Mouse (Mus musculus): Measurements from ENCODE around the gene Tfap2e.

The Tfap2e gene

DNA sequence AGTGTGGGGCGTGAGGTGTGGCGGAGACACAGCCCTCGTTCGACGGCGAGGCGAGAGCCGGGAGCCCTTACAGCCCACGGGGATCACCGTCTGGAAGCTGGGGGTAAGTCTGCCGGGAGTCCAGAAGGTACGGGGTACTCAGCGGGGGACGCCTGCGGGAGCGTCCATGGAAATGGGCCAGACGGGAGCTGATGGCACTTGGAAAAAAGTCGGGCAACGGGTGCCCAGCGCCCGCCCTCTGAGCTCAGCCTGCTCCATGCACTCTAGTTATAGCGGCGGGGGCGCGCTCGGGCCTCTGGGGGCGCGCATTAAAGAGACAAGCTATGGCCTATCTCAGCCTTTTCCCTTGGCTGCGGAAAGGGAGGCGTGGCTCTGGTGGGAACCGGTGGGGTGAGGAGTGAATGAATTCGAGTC, at the start of gene Tfap2e:
TSS of gene Tfap2e (minus strand) at position 240 of the 414 bp plus-strand sequence.
- DNase-seq, result peak; percentile 50 to 58

DNA sequence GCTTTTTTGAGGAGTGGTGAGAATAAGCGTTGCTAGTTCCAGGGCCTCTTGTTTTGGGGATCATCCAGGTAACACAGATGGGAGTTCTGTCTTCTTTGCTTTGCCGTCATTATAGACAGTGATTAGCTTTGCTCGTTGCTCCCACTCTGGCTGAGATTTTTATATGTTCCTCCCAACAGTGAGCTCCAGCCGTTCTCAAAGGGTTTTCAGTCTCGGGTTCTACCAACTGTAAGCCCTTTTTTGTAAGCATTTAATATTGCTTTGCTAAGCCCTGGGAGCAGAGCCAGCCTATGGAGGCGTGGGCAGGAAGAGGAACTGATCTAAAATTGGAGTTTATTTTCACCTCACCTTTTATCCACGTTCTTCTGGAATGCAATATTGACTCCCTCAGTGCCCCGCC, 47.0 kb upstream of the Tfap2e start:
- DNase-seq, result no peak

- DNase-seq, result no peak
Measured at GRCm38 (mm10) chr4:126782512-126782911, 46.5 kb upstream of the Tfap2e start.

DNA sequence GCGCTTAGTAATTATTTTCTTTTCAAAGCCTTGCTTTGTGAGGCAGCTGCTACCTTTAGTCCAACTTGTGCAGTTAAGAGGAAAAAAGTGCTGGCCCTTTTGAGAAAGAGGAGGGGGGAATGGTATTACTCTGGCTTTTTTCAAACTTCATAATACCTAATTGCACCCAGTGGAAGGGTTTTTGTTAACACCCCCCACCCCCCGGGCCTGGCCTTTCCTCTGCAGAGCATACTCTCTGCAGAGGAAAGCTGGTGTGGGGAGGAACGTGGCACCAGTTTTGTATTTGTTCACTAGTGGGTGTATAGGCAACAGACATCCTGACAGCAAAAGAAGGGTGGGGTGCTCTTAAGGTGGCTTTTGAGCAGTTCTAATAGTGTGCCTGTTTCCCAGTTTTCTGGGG, 45.8 kb upstream of the Tfap2e start:
- DNase-seq, result no peak

- DNase-seq, result no peak
Measured at GRCm38 (mm10) chr4:126779826-126780775, 44.1 kb upstream of the Tfap2e start.

DNA sequence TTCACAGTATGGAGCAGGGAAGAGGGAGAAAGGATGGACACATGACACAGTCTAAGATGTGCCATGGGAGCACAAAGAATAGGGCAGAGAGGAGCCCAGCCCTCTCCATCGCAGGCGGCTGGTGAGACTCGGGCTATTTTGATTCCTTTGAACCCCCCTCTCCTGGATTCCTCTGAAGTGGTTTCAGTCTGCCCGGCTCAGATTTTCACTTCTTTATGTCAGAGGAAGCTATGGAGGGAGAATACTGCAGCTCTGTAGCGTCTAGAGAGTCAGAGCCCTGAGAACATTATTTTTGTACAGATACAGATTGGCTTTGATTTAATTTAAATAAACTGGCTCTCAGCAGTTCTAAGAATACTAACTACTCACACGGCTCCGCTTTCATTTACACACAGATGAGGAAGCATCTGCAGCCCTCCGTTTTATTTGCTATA, 43.1 kb upstream of the Tfap2e start:
- no peak for DNase-seq

- no peak for DNase-seq
Measured at GRCm38 (mm10) chr4:126775182-126775581, 39.1 kb upstream of the Tfap2e start.

GRCm38 (mm10) chr4:126773871-126774270, 37.8 kb upstream of the Tfap2e start:
- DNase-seq, result no peak

- DNase-seq, result no peak
Measured at GRCm38 (mm10) chr4:126770831-126771230, 34.8 kb upstream of the Tfap2e start.

DNA sequence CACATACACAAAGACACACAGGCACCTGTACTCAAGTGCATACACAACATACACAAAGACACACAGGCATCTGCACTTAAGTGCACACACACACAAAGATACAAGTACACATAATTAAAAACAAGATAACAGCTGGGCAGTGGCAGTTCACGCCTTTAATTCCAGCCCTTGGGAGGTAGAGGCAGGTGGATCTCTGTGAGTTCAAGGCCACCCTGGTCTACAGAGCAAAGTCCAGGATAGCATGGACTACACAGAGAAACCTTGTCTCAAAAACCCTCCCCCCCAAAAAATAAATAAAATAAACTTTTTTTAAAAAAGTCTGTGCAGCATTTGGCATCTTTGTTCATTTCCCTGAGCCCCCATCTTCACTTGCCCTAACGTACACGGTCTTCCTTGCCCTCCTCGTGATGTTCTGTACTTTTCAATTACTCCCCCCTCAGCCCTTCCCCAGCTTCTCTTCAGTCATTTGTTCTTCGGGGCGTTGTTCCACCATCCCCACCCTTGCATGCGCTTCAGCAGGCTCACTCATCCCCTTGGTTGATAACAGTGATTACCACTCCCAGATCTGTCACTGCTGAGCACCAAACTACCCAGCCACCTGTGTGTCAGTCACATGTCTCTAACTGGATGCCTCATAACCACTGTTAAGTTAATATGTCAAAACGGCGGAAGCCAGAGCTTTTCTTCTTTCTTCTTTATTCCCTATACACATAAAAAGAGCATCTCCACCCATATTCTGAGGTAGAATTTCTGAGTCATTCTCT, 33.9 kb upstream of the Tfap2e start:
- no peak for DNase-seq

- no peak for DNase-seq
Measured at GRCm38 (mm10) chr4:126763483-126763882, 27.4 kb upstream of the Tfap2e start.

- no peak for DNase-seq
Measured at GRCm38 (mm10) chr4:126762586-126763359, 26.7 kb upstream of the Tfap2e start.

DNA sequence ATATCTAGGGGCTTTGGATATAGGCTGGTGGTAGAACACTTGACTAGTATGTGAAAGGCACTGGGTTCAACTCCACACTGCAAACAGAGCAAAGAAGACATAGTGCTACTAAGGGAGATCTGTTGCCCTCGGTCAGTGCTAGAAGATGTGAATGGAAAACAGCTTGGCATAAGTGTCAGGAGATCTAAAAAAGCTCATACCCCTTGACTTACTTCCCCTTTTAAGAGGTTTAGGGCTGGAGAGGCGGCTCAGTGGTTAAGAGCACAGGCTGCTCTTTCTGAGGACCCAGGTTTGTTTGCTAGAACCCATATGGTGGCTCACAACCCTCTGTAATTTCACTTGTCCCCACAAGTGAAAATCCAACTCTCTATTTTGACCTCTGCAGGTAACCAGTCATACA, 23.4 kb upstream of the Tfap2e start:
- no peak for DNase-seq

- no peak for DNase-seq
Measured at GRCm38 (mm10) chr4:126758299-126758698, 22.3 kb upstream of the Tfap2e start.

- DNase-seq, result peak in 1 of 2 experiments; percentile 22
Measured at GRCm38 (mm10) chr4:126756766-126757165, 20.7 kb upstream of the Tfap2e start.

DNA sequence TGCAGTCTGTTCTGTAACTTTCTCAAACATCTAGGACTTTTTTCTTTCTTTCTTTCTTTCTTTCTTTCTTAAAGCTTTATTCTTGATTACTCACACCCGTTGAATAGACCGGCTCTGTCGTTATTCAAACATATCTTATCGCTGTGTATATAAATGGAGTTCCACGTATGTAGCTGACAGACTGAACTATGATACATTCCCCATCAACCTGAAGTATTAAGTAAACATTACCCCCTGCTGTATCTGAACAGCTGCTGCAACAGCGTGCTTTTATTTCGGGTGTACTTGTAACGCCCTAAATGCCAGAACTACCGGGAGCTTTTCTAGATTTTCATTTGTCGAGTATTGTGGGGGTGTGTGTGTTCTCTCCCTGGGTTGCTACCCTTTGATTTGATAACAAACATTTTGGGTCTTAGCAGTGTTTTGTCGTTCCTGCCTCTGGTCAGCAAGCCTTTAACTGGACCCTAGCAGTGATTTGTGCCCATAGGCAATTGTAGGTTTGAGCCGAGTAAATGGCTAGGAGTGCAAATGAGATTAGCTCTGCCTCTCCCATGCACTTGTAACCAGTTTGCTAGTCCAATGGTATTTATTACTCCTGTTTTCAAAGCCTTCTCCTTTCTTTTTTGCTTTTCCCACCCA, 18.8 kb upstream of the Tfap2e start:
- DNase-seq, result no peak

DNA sequence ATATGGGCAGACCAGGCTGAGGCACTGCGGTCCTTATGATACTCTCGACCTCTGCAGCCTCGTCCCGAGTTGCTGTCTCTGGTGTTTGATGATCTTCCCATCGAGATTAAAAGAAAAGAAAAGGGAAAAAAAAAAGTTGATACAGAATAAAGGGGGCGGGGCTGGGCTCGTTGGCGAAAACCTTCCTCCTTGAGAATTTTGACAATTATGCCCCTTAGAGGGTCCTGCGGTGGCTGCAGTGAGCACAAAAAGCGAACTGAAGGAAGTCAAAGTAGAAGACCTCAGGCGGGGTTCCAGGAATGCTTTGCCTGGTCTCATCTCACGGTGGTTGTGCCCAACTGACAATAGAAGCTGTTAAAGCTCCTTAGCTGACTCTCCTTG, 18.2 kb upstream of the Tfap2e start:
- DNase-seq, result no peak

GRCm38 (mm10) chr4:126753268-126754230, 17.5 kb upstream of the Tfap2e start, which contains the start of the genes Ncdn and AU040320:
Ncdn (minus strand) TSS chr4:126753438.
AU040320 (plus strand) TSS chr4:126753544.
- DNase-seq, result peak; percentile 97 to 98

GRCm38 (mm10) chr4:126752608-126753141, 16.6 kb upstream of the Tfap2e start:
- DNase-seq, result no peak

GRCm38 (mm10) chr4:126752024-126752607, 16.1 kb upstream of the Tfap2e start:
- DNase-seq, result peak in 1 of 2 experiments; percentile 18

Data from lung, postnatal 4 days (tissue).